Mouse (Mus musculus) adrenal gland (tissue): ENCODE data around the gene Cyp26b1.

ENCODE experiments used
- intact Hi-C: fragments of 180-260 bp; cut with DNase I; formaldehyde crosslinking; loops from one replicate; pipeline ENCODE4 v1.15.1; 2025
- long read RNA-seq, 2 experiments: library from polyadenylated mRNA; unstranded; transcript quantifications; one replicate each; pipeline ENCODE4 v2.0.0; 2020; ENCODE audit warnings: borderline replicate concordance in 1 of 2; ENCODE audit not compliant: insufficient replicate concordance in 1 of 2

The Cyp26b1 gene
- long read RNA-seq, experiment 1: 0 reads
- long read RNA-seq, experiment 2: 0 reads

GRCm38 (mm10) chr6:84593693-84594092 is at the start of gene Cyp26b1:
Cyp26b1 (minus strand) TSS chr6:84593908.
- intact Hi-C loops: loop anchor here (5.0 to 10.0 kb wide), 5 partner anchors 166 to 491 kb away; no protein-coding TSS in a partner anchor

- intact Hi-C loops: loop anchor here (10.0 kb wide), 1 partner anchor 94 kb away; no protein-coding TSS in a partner anchor
These were observed 47.3 kb upstream of the Cyp26b1 start for GRCm38 (mm10) chr6:84641062-84641431.

DNA sequence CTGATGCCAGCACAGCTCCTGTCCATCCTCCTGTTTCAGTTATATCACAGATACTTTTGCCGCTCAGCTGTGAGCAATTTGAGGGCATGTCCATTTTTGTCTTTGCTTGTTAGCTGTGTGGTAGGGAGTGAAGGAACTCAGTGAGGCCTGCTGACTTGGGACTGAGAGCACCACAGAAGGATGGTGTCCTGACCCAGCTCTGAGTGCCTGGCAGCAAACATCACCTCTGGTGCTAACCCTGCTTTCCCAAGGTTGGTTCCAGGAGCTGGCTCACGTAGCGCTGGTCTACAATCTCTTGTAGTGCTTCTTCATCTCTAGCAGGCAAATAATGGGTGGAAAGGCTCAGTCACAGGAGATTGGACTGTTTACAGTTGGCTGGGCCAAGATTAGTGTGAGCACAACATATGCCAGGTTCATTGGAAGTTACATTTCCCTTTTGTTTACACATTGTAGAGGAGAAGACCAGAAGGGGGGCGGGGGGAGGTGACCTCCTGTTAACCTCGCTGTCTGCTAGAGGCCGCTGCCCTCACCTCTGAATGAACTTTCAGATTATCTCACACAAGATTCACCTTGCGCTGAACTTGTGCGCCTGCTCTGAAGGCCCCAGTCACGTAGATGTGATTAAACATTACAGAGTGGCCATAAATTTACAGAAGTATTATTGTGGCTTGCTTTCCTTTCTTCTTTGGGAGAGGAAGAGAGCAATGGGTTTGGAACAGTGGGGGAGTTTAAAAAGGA is 46.8 kb upstream of the Cyp26b1 start:
- intact Hi-C loops: loop anchor here (10.0 kb wide), 1 partner anchor 94 kb away; no protein-coding TSS in a partner anchor

- intact Hi-C loops: no loop called here
These were observed 44.5 kb upstream of the Cyp26b1 start for GRCm38 (mm10) chr6:84638206-84638605.

GRCm38 (mm10) chr6:84631588-84631987 is 37.9 kb upstream of the Cyp26b1 start:
- intact Hi-C loops: no loop called here

DNA sequence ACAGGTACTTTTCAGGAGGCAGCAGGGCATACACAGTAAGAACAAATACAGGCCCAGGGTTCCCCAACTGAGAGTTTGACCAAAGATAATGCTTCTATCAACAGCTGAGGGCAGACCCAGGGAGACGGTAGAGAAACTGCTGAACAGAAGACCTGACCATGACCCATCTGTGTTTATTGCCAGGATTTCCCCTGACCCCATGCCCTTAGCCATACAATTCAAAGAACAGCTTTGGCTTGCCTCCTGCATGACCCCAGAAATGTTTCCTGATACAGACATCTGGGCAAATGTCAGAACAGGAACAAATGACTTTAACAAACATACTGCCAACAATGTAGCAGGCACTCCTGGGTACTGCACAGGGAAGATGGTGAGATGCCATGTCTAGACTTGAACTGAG is 36.6 kb upstream of the Cyp26b1 start:
- intact Hi-C loops: no loop called here

DNA sequence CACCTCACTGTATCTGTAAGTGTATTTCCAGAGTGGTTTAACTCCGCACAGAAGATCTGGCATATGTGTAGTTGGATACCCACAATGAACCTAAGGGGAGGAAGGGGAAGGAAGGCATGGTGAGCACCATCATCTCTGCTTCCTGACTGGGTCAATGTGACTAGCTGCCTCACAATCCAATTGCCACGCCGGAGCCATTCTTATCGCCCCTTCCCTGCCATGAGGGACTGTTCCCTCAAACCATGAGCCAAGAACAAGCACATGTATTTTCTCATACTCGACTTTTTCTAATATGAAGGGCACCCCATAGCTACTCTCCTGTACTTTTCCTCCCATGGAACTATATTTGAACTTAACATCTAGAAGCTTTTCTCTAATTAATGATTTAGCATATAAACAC is 35.1 kb upstream of the Cyp26b1 start:
- intact Hi-C loops: no loop called here

GRCm38 (mm10) chr6:84626398-84626797 is 32.7 kb upstream of the Cyp26b1 start:
- intact Hi-C loops: no loop called here

- intact Hi-C loops: no loop called here
These were observed 25.5 kb upstream of the Cyp26b1 start for GRCm38 (mm10) chr6:84619166-84619565.

- intact Hi-C loops: no loop called here
These were observed 23.3 kb upstream of the Cyp26b1 start for GRCm38 (mm10) chr6:84617051-84617450.

GRCm38 (mm10) chr6:84616586-84616985 is 22.9 kb upstream of the Cyp26b1 start:
- intact Hi-C loops: no loop called here

DNA sequence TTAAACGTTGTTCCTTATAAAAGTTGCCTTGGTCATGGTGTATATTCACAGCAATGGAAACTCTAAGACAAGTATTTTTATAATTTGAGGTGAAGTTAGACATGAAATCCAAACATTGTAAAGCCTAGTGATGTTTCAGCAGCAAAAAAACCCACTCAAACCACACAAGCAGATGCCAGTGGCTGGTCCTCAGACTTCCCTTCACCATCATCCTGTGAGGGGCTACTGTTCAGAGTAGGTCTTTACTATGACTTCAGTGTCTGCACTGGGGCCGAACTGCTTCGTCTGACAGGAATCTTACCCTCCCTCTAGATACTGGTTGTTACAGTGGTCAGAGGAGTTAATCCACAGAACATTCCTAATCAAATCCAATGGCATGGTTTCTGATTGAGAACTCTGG is 19.9 kb upstream of the Cyp26b1 start:
- intact Hi-C loops: no loop called here

DNA sequence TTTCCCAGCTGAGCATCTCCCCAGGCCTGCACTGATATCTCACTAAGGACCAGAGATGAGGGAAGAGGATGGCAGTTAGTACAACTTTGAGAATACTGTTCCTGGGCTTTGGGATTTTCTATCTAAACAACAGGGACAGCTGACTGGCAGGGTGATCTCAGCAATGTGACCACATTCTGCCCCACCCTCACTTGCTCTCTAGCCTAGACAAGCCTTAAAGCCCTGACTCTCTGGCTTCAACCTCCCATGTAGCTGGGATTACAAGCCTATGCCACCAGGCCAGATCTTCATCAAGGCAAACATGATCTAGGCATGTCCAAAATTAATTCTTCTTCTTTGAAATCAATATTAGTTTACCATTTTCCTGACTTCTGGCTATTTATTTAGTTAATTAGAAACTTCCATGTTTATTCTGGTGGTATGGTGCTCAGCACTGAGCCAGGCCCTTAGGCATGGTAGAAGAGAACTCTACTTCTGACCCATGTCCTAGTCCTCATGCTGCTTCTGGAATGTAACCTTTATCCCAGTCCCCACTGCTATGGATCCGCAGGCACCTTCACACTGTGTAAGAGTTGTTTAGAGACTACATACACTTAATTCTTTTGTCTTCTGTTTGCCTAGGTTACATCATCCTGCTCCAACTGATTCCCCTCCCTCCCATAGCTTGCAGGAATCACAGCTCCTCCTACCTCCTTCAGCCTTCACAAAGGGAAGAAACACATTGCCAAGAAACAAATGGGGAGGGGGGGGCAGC is 7.6 kb upstream of the Cyp26b1 start:
- intact Hi-C loops: no loop called here

GRCm38 (mm10) chr6:84599296-84599695 is 5.6 kb upstream of the Cyp26b1 start:
- intact Hi-C loops: loop anchor here (10.0 kb wide), 1 partner anchor 316 kb away; no protein-coding TSS in a partner anchor

- intact Hi-C loops: loop anchor here (10.0 kb wide), 1 partner anchor 316 kb away; no protein-coding TSS in a partner anchor
These were observed 5.0 kb upstream of the Cyp26b1 start for GRCm38 (mm10) chr6:84598725-84599124.

DNA sequence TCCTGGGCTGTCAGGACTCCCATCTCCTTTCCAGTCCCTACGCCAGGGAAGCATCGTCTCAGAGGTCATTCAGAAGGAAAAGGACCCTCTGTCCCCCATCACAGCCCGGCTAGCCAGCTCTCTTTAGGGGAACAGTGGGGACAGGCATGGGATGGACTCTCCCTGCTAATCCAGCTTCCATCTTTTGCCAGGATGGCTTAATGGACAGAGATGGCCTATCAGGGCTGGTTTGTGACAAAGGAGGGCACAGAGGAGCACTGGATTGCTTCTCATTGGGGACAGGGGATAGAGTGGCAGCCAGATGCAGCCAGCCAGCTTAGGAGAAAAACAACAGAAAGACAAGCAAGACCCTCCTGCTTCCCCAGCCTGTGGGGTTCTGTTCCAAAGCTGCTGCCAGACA is 918 bp upstream of the Cyp26b1 start:
- intact Hi-C loops: loop anchor here (5.0 to 10.0 kb wide), 5 partner anchors 167 to 492 kb away; no protein-coding TSS in a partner anchor

DNA sequence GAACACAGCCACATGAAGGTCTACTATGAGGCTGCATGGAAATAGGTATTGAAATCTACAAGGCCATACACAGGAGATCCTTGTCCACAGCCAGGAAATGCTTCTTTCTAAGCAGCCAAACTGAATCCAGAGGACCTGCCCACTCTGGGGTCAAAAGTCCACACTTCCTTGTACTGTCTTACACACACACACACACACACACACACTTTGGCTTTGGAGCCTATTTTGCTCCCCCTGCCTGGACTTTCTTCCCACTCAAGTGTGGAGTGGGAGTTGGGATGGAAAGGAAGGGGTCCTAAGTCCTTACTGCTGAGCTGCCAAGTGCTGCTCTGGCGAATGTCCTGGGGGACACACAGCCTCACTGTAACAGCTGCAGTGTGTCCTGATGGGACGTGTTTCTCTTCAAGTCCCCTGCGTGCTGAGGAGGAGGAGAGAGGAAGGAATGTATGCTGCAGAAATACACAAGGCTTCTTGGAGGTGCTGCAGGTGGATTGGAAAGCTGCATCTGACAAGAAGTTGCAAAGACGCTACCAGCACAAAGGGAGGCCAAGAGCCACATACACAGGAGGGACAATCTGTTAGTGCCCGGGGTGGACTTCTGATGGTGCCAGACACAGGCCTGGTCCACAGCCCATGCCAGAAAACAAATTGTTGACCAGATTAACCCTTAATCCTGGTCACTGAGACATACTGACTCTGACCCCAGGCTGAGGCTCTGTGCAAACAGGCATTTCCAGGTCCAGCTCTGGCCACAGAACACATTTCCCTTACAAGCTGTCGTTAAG is 2.6 kb downstream of the Cyp26b1 start:
- intact Hi-C loops: loop anchor here (5.0 to 10.0 kb wide), 5 partner anchors 164 to 489 kb away; no protein-coding TSS in a partner anchor

DNA sequence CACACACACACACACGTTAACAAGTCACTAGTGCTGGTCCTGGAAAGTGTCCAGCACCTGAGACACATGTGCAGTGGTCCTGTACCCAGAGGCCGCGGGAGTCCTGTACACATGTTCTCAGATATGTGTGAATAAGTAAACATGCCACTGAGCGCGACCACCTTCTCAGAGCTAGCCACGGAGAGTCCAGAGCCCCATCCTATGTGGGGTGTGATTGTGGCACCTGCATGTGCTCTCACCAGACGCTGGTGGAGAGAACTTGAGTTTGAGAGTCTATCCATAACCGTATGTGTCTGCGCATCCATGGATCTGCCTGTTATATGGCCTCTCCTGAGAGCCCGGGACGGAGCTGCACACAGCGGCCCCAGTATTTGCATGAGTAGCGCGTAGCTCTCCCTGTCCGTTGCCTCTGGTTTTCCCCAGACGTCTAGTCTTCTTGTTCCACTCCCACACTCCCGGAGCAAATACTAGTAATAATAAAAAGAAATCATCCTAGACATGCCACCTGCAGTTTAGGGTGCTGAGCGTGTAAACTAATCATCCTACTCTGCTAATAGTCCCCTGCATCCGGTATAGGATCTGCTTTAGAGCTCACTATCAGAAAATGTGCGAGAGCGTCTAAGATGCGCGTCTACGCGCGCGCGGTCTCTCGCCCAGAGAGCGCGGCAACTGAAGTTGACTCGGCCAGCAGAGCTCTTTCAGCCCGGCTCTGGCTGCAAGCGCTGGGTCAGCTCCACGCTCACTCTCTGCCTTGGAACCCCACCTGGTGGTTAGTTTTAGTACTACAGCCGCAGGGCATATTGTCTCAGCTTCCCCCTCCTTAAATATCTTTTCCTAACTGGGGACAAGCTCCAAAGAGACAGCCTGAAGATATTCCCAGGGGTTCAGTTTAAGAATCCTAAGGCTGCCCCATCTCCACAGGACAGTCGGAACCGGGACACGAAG is 3.7 kb downstream of the Cyp26b1 start:
- intact Hi-C loops: loop anchor here (5.0 to 10.0 kb wide), 5 partner anchors 163 to 488 kb away; no protein-coding TSS in a partner anchor

DNA sequence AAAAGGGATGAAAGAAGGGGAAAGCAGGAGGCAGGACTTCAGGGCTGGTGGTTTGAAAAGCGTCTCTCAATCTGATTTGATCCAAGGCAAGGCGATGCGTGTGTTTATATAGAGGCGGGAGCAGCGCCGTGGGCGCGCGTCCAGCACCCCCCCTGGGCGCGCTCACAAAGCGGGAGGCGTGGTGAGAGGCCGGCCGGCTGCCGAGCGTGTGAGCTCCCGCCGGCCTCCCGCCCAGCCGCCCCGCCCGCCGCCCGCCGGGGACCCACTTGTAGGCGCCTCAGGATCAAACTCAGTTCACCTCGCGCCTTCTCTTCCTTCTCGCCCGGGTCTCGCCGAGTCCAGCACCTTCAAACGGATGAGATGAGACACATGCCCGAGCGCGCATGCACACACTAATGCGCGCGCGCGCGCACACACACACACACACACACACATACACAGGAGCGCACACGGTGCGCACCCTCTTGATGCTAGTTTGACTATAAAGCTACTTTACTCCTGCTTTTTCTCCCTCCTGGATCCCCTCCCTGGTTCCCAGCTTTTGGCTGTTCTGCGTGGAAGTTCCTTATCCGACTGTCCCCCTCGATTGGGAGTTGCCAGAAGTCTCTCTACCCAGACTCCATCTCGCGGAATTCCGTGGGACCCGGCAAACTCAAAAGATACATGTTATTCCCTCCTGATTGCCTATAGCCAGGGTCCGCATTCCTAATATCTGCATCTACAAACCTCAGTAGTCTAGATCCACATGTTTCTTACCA is 4.6 kb downstream of the Cyp26b1 start:
- intact Hi-C loops: no loop called here
